Mouse (Mus musculus) kidney, postnatal 0 days (tissue): ENCODE data around the gene Zdhhc22. TPM values are rescaled to one million over a fixed set of nuclear protein-coding genes. Genes with fewer than 3 reads are reported as not detected.

Experiments
- ATAC-seq: fragments of 200-750 bp; cut with Nextera tagmentation; replicated peaks from 2 replicates; pipeline ENCODE4 v1.8.0; 2017; ENCODE audit warnings: low read depth, moderate number of reproducible peaks, moderate TSS enrichment, moderate library complexity; ENCODE audit not compliant: low FRiP score
- DNase-seq: peaks from one replicate; pipeline ENCODE4 v3.0.0-alpha.2; 2016; ENCODE audit warnings: low spot score
- H3K27ac ChIP-seq: fragments of 300-500 bp; sonication (generic); 2 replicates; pipeline ENCODE4 v1.5.1; 2014; ENCODE audit warnings: mild to moderate bottlenecking
- H3K27me3 ChIP-seq: fragments of 300-500 bp; sonication (generic); 2 replicates; pipeline ENCODE4 v1.6.1; 2014; ENCODE audit warnings: low read length, mixed read lengths; ENCODE audit not compliant: insufficient read depth
- H3K36me3 ChIP-seq: fragments of 300-500 bp; sonication (generic); 2 replicates; pipeline ENCODE4 v1.6.1; 2014; ENCODE audit warnings: low read length, mixed read lengths; ENCODE audit not compliant: insufficient read depth
- H3K4me1 ChIP-seq: fragments of 300-500 bp; sonication (generic); replicated peaks from 2 replicates; pipeline ENCODE4 v1.6.1; 2014; ENCODE audit warnings: antibody characterized with exemption, low read length, mixed read lengths; ENCODE audit not compliant: insufficient read depth
- H3K4me2 ChIP-seq: fragments of 300-500 bp; sonication (generic); 2 replicates; pipeline ENCODE4 v1.6.1; 2014; ENCODE audit warnings: mild to moderate bottlenecking, low read length, moderate library complexity, mixed read lengths
- H3K4me3 ChIP-seq: fragments of 300-500 bp; sonication (generic); replicated peaks from 2 replicates; pipeline ENCODE4 v1.5.1; 2014; ENCODE audit warnings: low read depth, low read length
- H3K9ac ChIP-seq: fragments of 300-500 bp; sonication (generic); 2 replicates; pipeline ENCODE4 v1.6.1; 2014; ENCODE audit warnings: low read depth, low read length
- H3K9me3 ChIP-seq: fragments of 300-500 bp; sonication (generic); replicated peaks from 2 replicates; pipeline ENCODE4 v1.6.1; 2016; ENCODE audit warnings: low read length, inconsistent platforms, mixed read lengths
- CTCF ChIP-seq: IDR thresholded peaks from 2 replicates; pipeline ENCODE4 v1.5.1; 2016; ENCODE audit warnings: antibody characterized with exemption, low read depth, mild to moderate bottlenecking, moderate library complexity
- WGBS: fragments of 180-500 bp; shearing (Covaris S2); extraction: QIAGEN DNeasy Blood & Tissue Kit; methylation state at CpG from one replicate; pipeline ENCODE4 v1.1.7; 2014; 5-methylcytosine and 5-hydroxymethylcytosine counted together
- polyA plus RNA-seq: library from polyadenylated mRNA; unstranded; fragments of >200 nt; fragmentation: Nextera tagmentation; extraction: Ambion mirVana; gene quantifications from 2 replicates; pipeline ENCODE4 v1.2.1, GENCODE M21; 2015

Zdhhc22 gene
- polyA plus RNA-seq, 1 experiment from 2014 or later: 0.03 TPM

- WGBS: 7% methylated on average over 8 of the region's 8 CpGs
- Histone ChIP-seq H3K4me3 (no peak overlapping the region), H3K9ac (no peak overlapping the region), H3K4me2 (peak overlapping the region; percentile 50), H3K4me1 (no peaks in the 10 kb centered on the region; the same call in 1 of the 2 replicates), H3K36me3 (no peaks in the 10 kb centered on the region), H3K27me3 (no peaks in the 10 kb centered on the region; the same call in 1 of the 2 replicates), H3K27ac (no peak overlapping the region), H3K9me3 (no peaks in the 10 kb centered on the region)
- DNase-seq (no peak), ATAC-seq (no peak)
- no peak for TF ChIP-seq CTCF
These were observed 36.6 kb upstream of the Zdhhc22 start for GRCm38 (mm10) chr12:87026871-87027240.

GRCm38 (mm10) chr12:87026109-87026870 is 36.1 kb upstream of the Zdhhc22 start:
- TF ChIP-seq CTCF: no peak
- peak overlapping the region; percentile 50 for H3K4me2 ChIP-seq
- H3K36me3 ChIP-seq: no peaks in the 10 kb centered on the region
- no peaks in the 10 kb centered on the region; the same call in 1 of the 2 replicates for H3K4me1 ChIP-seq
- no peak overlapping the region for H3K27ac ChIP-seq
- ATAC-seq (no peak; the same call in 1 of the 2 replicates), DNase-seq (peak; percentile 23)
- H3K9ac ChIP-seq: no peak overlapping the region
- WGBS: 3% methylated on average over 30 of the region's 30 CpGs
- H3K4me3 ChIP-seq: no peak overlapping the region
- H3K27me3 ChIP-seq: no peaks in the 10 kb centered on the region; the same call in 1 of the 2 replicates
- no peaks in the 10 kb centered on the region for H3K9me3 ChIP-seq

GRCm38 (mm10) chr12:87023456-87023855 is 33.2 kb upstream of the Zdhhc22 start:
- DNase-seq: no peak
- no peak overlapping the region for H3K27ac ChIP-seq
- no peak for TF ChIP-seq CTCF
- WGBS: 75% methylated on average over 3 of the region's 3 CpGs
- no peaks in the 10 kb centered on the region; the same call in 1 of the 2 replicates for H3K4me1 ChIP-seq
- no peak for ATAC-seq
- H3K36me3 ChIP-seq: no peaks in the 10 kb centered on the region
- no peak overlapping the region for H3K9ac ChIP-seq
- H3K27me3 ChIP-seq: no peaks in the 10 kb centered on the region; the same call in 1 of the 2 replicates
- no peak overlapping the region for H3K4me3 ChIP-seq
- H3K4me2 ChIP-seq: no peak overlapping the region
- H3K9me3 ChIP-seq: no peaks in the 10 kb centered on the region

GRCm38 (mm10) chr12:87022006-87022405 is 31.8 kb upstream of the Zdhhc22 start:
- WGBS: 75% methylated on average over 2 of the region's 2 CpGs
- no peaks in the 10 kb centered on the region for H3K9me3 ChIP-seq
- TF ChIP-seq CTCF: no peak
- no peak overlapping the region for H3K9ac ChIP-seq
- H3K36me3 ChIP-seq: no peaks in the 10 kb centered on the region
- no peak overlapping the region for H3K4me2 ChIP-seq
- no peak overlapping the region for H3K4me3 ChIP-seq
- no peaks in the 10 kb centered on the region; the same call in 1 of the 2 replicates for H3K27me3 ChIP-seq
- no peak overlapping the region for H3K27ac ChIP-seq
- no peaks in the 10 kb centered on the region; the same call in 1 of the 2 replicates for H3K4me1 ChIP-seq
- no peak for DNase-seq
- no peak for ATAC-seq

- DNase-seq: no peak
- no peak within 1 kb of the TSS for H3K27ac ChIP-seq
- no peak for TF ChIP-seq CTCF
- H3K9ac ChIP-seq: no peak within 1 kb of the TSS
- H3K36me3 ChIP-seq: no peaks in the 10 kb centered on the region
- H3K27me3 ChIP-seq: no peaks in the 10 kb centered on the region; the same call in 1 of the 2 replicates
- no peak within 1 kb of the TSS for H3K4me3 ChIP-seq
- WGBS: 75% methylated on average over 6 of the region's 6 CpGs
- ATAC-seq: no peak
- H3K4me2 ChIP-seq: no peak within 1 kb of the TSS
- no peaks in the 10 kb centered on the region for H3K4me1 ChIP-seq
- no peaks in the 10 kb centered on the region for H3K9me3 ChIP-seq
These were observed 30.8 kb upstream of the Zdhhc22 start, which contains the start of gene Tmem63c for GRCm38 (mm10) chr12:87021040-87021439. Tmem63c (plus strand) TSS chr12:87021340.

GRCm38 (mm10) chr12:87018756-87019155 is 28.5 kb upstream of the Zdhhc22 start:
- DNase-seq (no peak), ATAC-seq (no peak)
- H3K9me3 ChIP-seq: no peaks in the 10 kb centered on the region
- H3K4me3 ChIP-seq: no peak overlapping the region
- H3K4me1 ChIP-seq: no peaks in the 10 kb centered on the region
- H3K27ac ChIP-seq: no peak overlapping the region
- no peak overlapping the region for H3K4me2 ChIP-seq
- no peaks in the 10 kb centered on the region for H3K36me3 ChIP-seq
- no peak for TF ChIP-seq CTCF
- 88% methylated on average over 2 of the region's 2 CpGs for WGBS
- no peaks in the 10 kb centered on the region for H3K27me3 ChIP-seq
- no peak overlapping the region for H3K9ac ChIP-seq
